Mouse (Mus musculus): Measurements from ENCODE around the gene Spag5. TPM values are rescaled to one million over a fixed set of nuclear protein-coding genes. Genes with fewer than 3 reads are reported as not detected.

The Spag5 gene
- polyA plus RNA-seq, 1 experiment: 56.0 TPM

- Histone ChIP-seq H3K27me3 (ENCODE audit: control insufficient read depth, insufficient read depth, low read length) (no peaks in the 10 kb centered on the region), H3K36me3 (ENCODE audit: control insufficient read depth, insufficient read depth, low read length) (no peaks in the 10 kb centered on the region), H3K27ac (ENCODE audit: control insufficient read depth, insufficient read depth, low read depth, low read length) (no peak overlapping the region), H3K4me1 (ENCODE audit: control insufficient read depth, insufficient read depth, low read length) (no peaks in the 10 kb centered on the region), H3K4me3 (ENCODE audit: control insufficient read depth, low read depth, low read length) (no peak overlapping the region)
- TF ChIP-seq POLR2A (IDR thresholded peaks at IDR 0.05; ENCODE audit: control insufficient read depth, low read depth, low read length) (no peak), CTCF (IDR thresholded peaks at IDR 0.05; ENCODE audit: control insufficient read depth, insufficient read depth, insufficient replicate concordance, low read depth, low read length) (no peak)
Observed at GRCm38 (mm10) chr11:78367456-78368225, 66.3 kb downstream of the Spag5 start.

- Histone ChIP-seq H3K27me3 (ENCODE audit: control insufficient read depth, insufficient read depth, low read length) (no peaks in the 10 kb centered on the region), H3K27ac (ENCODE audit: control insufficient read depth, insufficient read depth, low read depth, low read length) (no peak overlapping the region), H3K4me1 (ENCODE audit: control insufficient read depth, insufficient read depth, low read length) (no peaks in the 10 kb centered on the region)
Observed at GRCm38 (mm10) chr11:78370389-78370788, 69.1 kb downstream of the Spag5 start.

GRCm38 (mm10) chr11:78371711-78372110, 70.4 kb downstream of the Spag5 start:
- H3K27ac ChIP-seq (ENCODE audit: control insufficient read depth, insufficient read depth, low read depth, low read length): no peak overlapping the region
- TF ChIP-seq POLR2A (IDR thresholded peaks at IDR 0.05; ENCODE audit: control insufficient read depth, low read depth, low read length): no peak
- no peak for TF ChIP-seq CTCF (IDR thresholded peaks at IDR 0.05; ENCODE audit: control insufficient read depth, insufficient read depth, insufficient replicate concordance, low read depth, low read length)
- H3K36me3 ChIP-seq (ENCODE audit: control insufficient read depth, insufficient read depth, low read length): no peaks in the 10 kb centered on the region
- no peaks in the 10 kb centered on the region for H3K27me3 ChIP-seq (ENCODE audit: control insufficient read depth, insufficient read depth, low read length)
- H3K4me3 ChIP-seq (ENCODE audit: control insufficient read depth, low read depth, low read length): no peak overlapping the region
- no peaks in the 10 kb centered on the region for H3K4me1 ChIP-seq (ENCODE audit: control insufficient read depth, insufficient read depth, low read length)

More at GRCm38 (mm10) chr11:78370389-78370788, 69.1 kb downstream of the Spag5 start:
- H3K4me3 ChIP-seq (ENCODE audit: control insufficient read depth, low read depth, low read length): no peak overlapping the region
- TF ChIP-seq POLR2A (IDR thresholded peaks at IDR 0.05; ENCODE audit: control insufficient read depth, low read depth, low read length): no peak
- TF ChIP-seq CTCF (IDR thresholded peaks at IDR 0.05; ENCODE audit: control insufficient read depth, insufficient read depth, insufficient replicate concordance, low read depth, low read length): no peak
- no peaks in the 10 kb centered on the region for H3K36me3 ChIP-seq (ENCODE audit: control insufficient read depth, insufficient read depth, low read length)

Other genes starting within 250 kb of the Spag5 start
- gene Eral1, start 221.1 kb upstream of the Spag5 start, polyA plus RNA-seq (2012; rRNA removed): 17.4 and 18.2 TPM in 2 replicates
- gene Fam222b, start 206.9 kb upstream of the Spag5 start, polyA plus RNA-seq (2012; rRNA removed): 11.5 and 11.7 TPM in 2 replicates
- gene Traf4, start 135.9 kb upstream of the Spag5 start, polyA plus RNA-seq (2012; rRNA removed): 9.5 and 12.5 TPM in 2 replicates
- 22.2 and 22.3 TPM in 2 replicates for gene Nek8, start 124.9 kb upstream of the Spag5 start, polyA plus RNA-seq (2012; rRNA removed)
- gene Tlcd1, start 124.8 kb upstream of the Spag5 start, polyA plus RNA-seq (2012; rRNA removed): 65.1 and 73.7 TPM in 2 replicates
- gene Rpl23a, start 117.9 kb upstream of the Spag5 start, polyA plus RNA-seq (2012; rRNA removed): 125 and 137 TPM in 2 replicates
- gene Rab34, start 113.1 kb upstream of the Spag5 start, polyA plus RNA-seq (2012; rRNA removed): 10.4 and 13.2 TPM in 2 replicates
- 175 and 191 TPM in 2 replicates for gene Proca1, start 108.1 kb upstream of the Spag5 start, polyA plus RNA-seq (2012; rRNA removed)
- gene Sdf2, start 55.8 kb upstream of the Spag5 start, polyA plus RNA-seq (2012; rRNA removed): 34.2 and 35.3 TPM in 2 replicates
- gene Supt6, start 55.5 kb upstream of the Spag5 start, polyA plus RNA-seq (2012; rRNA removed): 20.1 and 22.2 TPM in 2 replicates
- 125 and 133 TPM in 2 replicates for gene 2610507B11Rik, start 39.8 kb upstream of the Spag5 start, polyA plus RNA-seq (2012; rRNA removed)
- 0.22 and 0.28 TPM in 2 replicates for gene BC030499, start 10.7 kb upstream of the Spag5 start, polyA plus RNA-seq (2012; rRNA removed)
- gene Aldoc, start 21.4 kb downstream of the Spag5 start, polyA plus RNA-seq (2012; rRNA removed): 5.8 and 7.4 TPM in 2 replicates
- 57.4 and 69.7 TPM in 2 replicates for gene Pigs, start 26.9 kb downstream of the Spag5 start, polyA plus RNA-seq (2012; rRNA removed)
- 47.2 and 66.7 TPM in 2 replicates for gene Unc119, start 42.0 kb downstream of the Spag5 start, polyA plus RNA-seq (2012; rRNA removed)
- gene Foxn1, start 85.0 kb downstream of the Spag5 start, polyA plus RNA-seq (2012; rRNA removed): not detected in 2 replicates
- 2.8 and 3.1 TPM in 2 replicates for gene Slc13a2, start 120.7 kb downstream of the Spag5 start, polyA plus RNA-seq (2012; rRNA removed)
- 7.7 and 7.8 TPM in 2 replicates for gene Slc46a1, start 164.2 kb downstream of the Spag5 start, polyA plus RNA-seq (2012; rRNA removed)
- 2.5 TPM in 2 replicates for gene Sarm1, start 196.2 kb downstream of the Spag5 start, polyA plus RNA-seq (2012; rRNA removed)
- gene Vtn, start 197.6 kb downstream of the Spag5 start, polyA plus RNA-seq (2012; rRNA removed): 0.77 and 0.78 TPM in 2 replicates
- not detected in 2 replicates for gene Sebox, start 201.9 kb downstream of the Spag5 start, polyA plus RNA-seq (2012; rRNA removed)
- 16.0 and 19.2 TPM in 2 replicates for gene Tmem199, start 210.6 kb downstream of the Spag5 start, polyA plus RNA-seq (2012; rRNA removed)
- 111 and 129 TPM in 2 replicates for gene Poldip2, start 210.7 kb downstream of the Spag5 start, polyA plus RNA-seq (2012; rRNA removed)
- gene Tnfaip1, start 234.8 kb downstream of the Spag5 start, polyA plus RNA-seq (2012; rRNA removed): 9.8 and 10.0 TPM in 2 replicates
- 62.1 and 64.8 TPM in 2 replicates for gene Ift20, start 234.8 kb downstream of the Spag5 start, polyA plus RNA-seq (2012; rRNA removed)
- gene Tmem97, start 249.2 kb downstream of the Spag5 start, polyA plus RNA-seq (2012; rRNA removed): 491 and 534 TPM in 2 replicates